Mouse (Mus musculus): ENCODE results near the gene Map2k2.
A peak's percentile ranks its signal among the peaks of the same experiment; 100 is the strongest.
"Not testable (repeated sequence)": the region's sequence is repeated elsewhere in the genome, so short reads cannot be mapped to it uniquely, and the experiment has no call there.

Gene Map2k2

GRCm38 (mm10) chr10:81175936-81176465, 70.3 kb downstream of the Map2k2 start:
- no peak for DNase-seq (ENCODE audit: low spot score in 2 of 2)

GRCm38 (mm10) chr10:81176466-81177271, 71.0 kb downstream of the Map2k2 start, which contains the start of gene Eef2:
Gene Eef2 (plus strand): TSS chr10:81176631.
- peak; percentile 96 to 99 for DNase-seq (ENCODE audit: low spot score in 2 of 2)

GRCm38 (mm10) chr10:81177491-81177925, 71.8 kb downstream of the Map2k2 start:
- no peak for DNase-seq (ENCODE audit: low spot score in 2 of 2)

- DNase-seq (ENCODE audit: low spot score in 2 of 2) = no peak
Observed at GRCm38 (mm10) chr10:81177958-81178712, 72.4 kb downstream of the Map2k2 start.

GRCm38 (mm10) chr10:81178927-81179326, 73.2 kb downstream of the Map2k2 start:
- no peak for DNase-seq (ENCODE audit: low spot score in 2 of 2)

- no peak for DNase-seq (ENCODE audit: low spot score in 2 of 2)
Observed at GRCm38 (mm10) chr10:81179451-81180342, 74.0 kb downstream of the Map2k2 start.

- no peak for DNase-seq (ENCODE audit: low spot score in 2 of 2)
Observed at GRCm38 (mm10) chr10:81180946-81181345, 75.2 kb downstream of the Map2k2 start.

GRCm38 (mm10) chr10:81181860-81182259, 76.1 kb downstream of the Map2k2 start:
- DNase-seq (ENCODE audit: low spot score in 2 of 2) = not testable (repeated sequence)

GRCm38 (mm10) chr10:81182336-81183333, 76.9 kb downstream of the Map2k2 start, which contains the start of gene Dapk3:
Gene Dapk3 (plus strand): TSS chr10:81183005.
- peak; percentile 97 to 99 for DNase-seq (ENCODE audit: low spot score in 2 of 2)

Data from frontal cortex, postnatal 14 days (tissue).